Mouse (Mus musculus): ENCODE data around the gene Rngtt. TPM values are rescaled to one million over a fixed set of nuclear protein-coding genes. Genes with fewer than 3 reads are reported as not detected.
A peak's percentile ranks its signal among the peaks of the same experiment; 100 is the strongest.

Rngtt gene
- polyA plus RNA-seq, 1 experiment from 2014 or later, result 36.6 TPM

DNA sequence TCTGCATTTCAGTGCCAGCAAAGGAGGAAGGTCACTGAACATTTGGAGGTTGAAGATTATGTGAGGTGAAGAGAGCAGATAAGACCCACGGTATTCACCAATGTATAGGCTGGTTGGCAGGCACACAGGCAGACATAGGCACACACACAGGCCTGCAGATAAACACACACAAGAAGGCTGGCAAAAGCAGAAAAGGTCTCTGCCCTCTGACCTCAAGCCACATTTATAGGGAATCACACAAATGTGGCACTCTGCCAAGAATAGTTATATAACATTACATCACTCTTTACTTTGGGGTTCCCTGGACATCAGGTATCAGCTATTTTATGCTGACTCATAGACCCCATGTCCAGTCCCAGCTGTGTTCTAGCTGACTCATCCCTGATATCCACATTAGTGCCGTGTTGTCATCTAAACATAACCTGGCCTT, 156.9 kb downstream of the Rngtt start:
- no peaks in the 10 kb centered on the region for H3K27me3 ChIP-seq
- no peak overlapping the region for H3K4me2 ChIP-seq
- H3K36me3 ChIP-seq (ENCODE audit: poor library complexity, severe bottlenecking), result peaks cover 12% of the 10 kb centered on the region; the same call in 1 of the 2 replicates
- H3K4me1 ChIP-seq, result no peaks in the 10 kb centered on the region
- no peak overlapping the region for H3K27ac ChIP-seq
- no peak overlapping the region for H3K9ac ChIP-seq
- H3K4me3 ChIP-seq, result no peak overlapping the region
- WGBS, result 90% methylated on average over 2 of the region's 2 CpGs
- ATAC-seq, result no peak
- no peaks in the 10 kb centered on the region for H3K9me3 ChIP-seq (replicated peaks)

- H3K9me3 ChIP-seq (replicated peaks), result no peaks in the 10 kb centered on the region
- H3K4me1 ChIP-seq, result no peaks in the 10 kb centered on the region
- 0 out of 2 replicates have a peak, but pooled peaks cover 7% of the 10 kb centered on the region for H3K36me3 ChIP-seq (ENCODE audit: poor library complexity, severe bottlenecking)
- no peak for ATAC-seq
- no peak overlapping the region for H3K4me2 ChIP-seq
- H3K27me3 ChIP-seq, result no peaks in the 10 kb centered on the region
- 77% methylated on average over 1 of the region's 1 CpGs for WGBS
- H3K9ac ChIP-seq, result no peak overlapping the region
- no peak overlapping the region for H3K27ac ChIP-seq
- no peak overlapping the region for H3K4me3 ChIP-seq
These were observed 157.5 kb downstream of the Rngtt start for GRCm38 (mm10) chr4:33467627-33468026.

GRCm38 (mm10) chr4:33468151-33468550, 158.0 kb downstream of the Rngtt start:
- Histone ChIP-seq H3K4me1 (no peaks in the 10 kb centered on the region), H3K27me3 (no peaks in the 10 kb centered on the region), H3K36me3 (ENCODE audit: poor library complexity, severe bottlenecking) (0 out of 2 replicates have a peak, but pooled peaks cover 7% of the 10 kb centered on the region), H3K4me2 (no peak overlapping the region), H3K4me3 (no peak overlapping the region), H3K9me3 (replicated peaks) (no peaks in the 10 kb centered on the region), H3K27ac (no peak overlapping the region), H3K9ac (no peak overlapping the region)
- ATAC-seq, result no peak
- 91% methylated on average over 3 of the region's 3 CpGs for WGBS

GRCm38 (mm10) chr4:33470671-33471302, 160.7 kb downstream of the Rngtt start:
- 100% methylated on average over 1 of the region's 1 CpGs for WGBS
- H3K9me3 ChIP-seq (replicated peaks), result no peaks in the 10 kb centered on the region
- no peaks in the 10 kb centered on the region for H3K4me1 ChIP-seq
- H3K27ac ChIP-seq, result no peak overlapping the region
- no peak for ATAC-seq
- H3K36me3 ChIP-seq (ENCODE audit: poor library complexity, severe bottlenecking), result no peaks in the 10 kb centered on the region
- no peak overlapping the region for H3K4me2 ChIP-seq
- H3K4me3 ChIP-seq, result no peak overlapping the region
- H3K9ac ChIP-seq, result no peak overlapping the region
- H3K27me3 ChIP-seq, result no peaks in the 10 kb centered on the region

DNA sequence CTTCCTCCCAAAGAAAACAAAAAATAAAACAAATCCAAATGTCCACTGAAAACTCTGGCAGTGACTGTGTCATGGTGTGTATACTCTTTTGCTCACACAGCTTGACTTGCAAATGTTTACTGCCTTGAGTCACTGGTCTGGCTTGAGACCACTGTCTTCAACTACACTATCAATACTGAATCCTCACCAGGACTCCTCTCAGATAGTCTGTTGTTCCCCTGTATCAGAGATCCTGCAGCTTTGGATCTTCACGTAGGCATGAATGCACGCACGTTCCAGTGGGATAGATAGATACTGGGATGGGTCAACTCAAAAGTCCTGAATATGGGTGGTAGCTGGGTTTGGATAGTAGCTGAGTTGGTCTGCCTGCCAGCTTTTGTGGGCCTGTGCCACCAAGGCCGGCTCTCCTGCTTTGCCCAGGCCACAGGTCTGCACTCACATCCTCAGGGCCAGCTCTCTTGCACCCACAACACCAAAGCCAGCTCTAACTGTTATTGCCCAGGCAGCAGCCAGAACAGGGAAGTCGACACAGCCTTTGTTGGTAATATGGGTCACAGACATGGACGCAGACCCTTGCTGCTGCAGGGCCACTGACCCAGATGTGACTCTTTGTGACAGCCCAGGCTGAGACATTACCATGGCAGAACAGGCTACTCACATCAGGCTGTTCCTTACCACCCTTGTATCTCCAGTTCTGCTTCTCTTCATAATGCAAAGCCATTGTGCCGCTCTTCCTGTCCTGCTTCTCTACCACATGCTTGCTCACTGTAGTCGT, 168.1 kb downstream of the Rngtt start:
- H3K27ac ChIP-seq, result no peak overlapping the region
- no peak overlapping the region for H3K4me3 ChIP-seq
- no peak for ATAC-seq
- H3K9me3 ChIP-seq (replicated peaks), result no peaks in the 10 kb centered on the region
- peaks cover 14% of the 10 kb centered on the region for H3K4me1 ChIP-seq
- 93% methylated on average over 8 of the region's 8 CpGs for WGBS
- no peak overlapping the region for H3K4me2 ChIP-seq
- H3K36me3 ChIP-seq (ENCODE audit: poor library complexity, severe bottlenecking), result no peaks in the 10 kb centered on the region
- H3K27me3 ChIP-seq, result no peaks in the 10 kb centered on the region
- no peak overlapping the region for H3K9ac ChIP-seq

- H3K4me3 ChIP-seq, result no peak overlapping the region
- H3K4me1 ChIP-seq, result peaks cover 14% of the 10 kb centered on the region
- H3K9me3 ChIP-seq (replicated peaks), result no peaks in the 10 kb centered on the region
- peak; percentile 80 for ATAC-seq
- H3K4me2 ChIP-seq, result no peak overlapping the region
- H3K27ac ChIP-seq, result peak overlapping the region; percentile 57
- no peaks in the 10 kb centered on the region for H3K27me3 ChIP-seq
- no peaks in the 10 kb centered on the region for H3K36me3 ChIP-seq (ENCODE audit: poor library complexity, severe bottlenecking)
- no peak overlapping the region for H3K9ac ChIP-seq
These were observed 171.6 kb downstream of the Rngtt start for GRCm38 (mm10) chr4:33481721-33482120.

DNA sequence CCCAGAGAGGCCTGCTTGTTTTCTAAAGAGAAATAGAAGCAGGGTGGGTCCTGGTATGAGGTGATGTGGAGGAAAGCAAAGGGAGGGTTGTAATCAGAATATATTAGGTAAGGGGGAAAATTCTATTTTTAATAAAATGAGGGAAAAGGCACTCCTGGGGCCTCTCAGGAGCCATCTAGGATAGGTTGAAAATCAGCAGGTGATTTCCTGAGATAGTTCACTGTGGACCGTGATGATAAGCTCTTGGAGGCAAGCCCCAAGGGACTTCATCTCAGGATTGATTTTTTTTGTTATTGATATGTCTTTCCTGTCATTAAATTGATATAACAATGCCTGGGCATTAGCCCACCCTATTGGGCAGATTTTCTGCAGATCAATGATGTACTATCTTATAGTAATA, 175.9 kb downstream of the Rngtt start:
- no peaks in the 10 kb centered on the region for H3K27me3 ChIP-seq
- WGBS, result 74% methylated on average over 1 of the region's 1 CpGs
- no peaks in the 10 kb centered on the region for H3K36me3 ChIP-seq (ENCODE audit: poor library complexity, severe bottlenecking)
- peaks cover 13% of the 10 kb centered on the region for H3K4me1 ChIP-seq
- no peaks in the 10 kb centered on the region for H3K9me3 ChIP-seq (replicated peaks)
- H3K27ac ChIP-seq, result no peak overlapping the region
- H3K4me2 ChIP-seq, result no peak overlapping the region
- no peak overlapping the region for H3K4me3 ChIP-seq
- no peak for ATAC-seq
- H3K9ac ChIP-seq, result no peak overlapping the region

DNA sequence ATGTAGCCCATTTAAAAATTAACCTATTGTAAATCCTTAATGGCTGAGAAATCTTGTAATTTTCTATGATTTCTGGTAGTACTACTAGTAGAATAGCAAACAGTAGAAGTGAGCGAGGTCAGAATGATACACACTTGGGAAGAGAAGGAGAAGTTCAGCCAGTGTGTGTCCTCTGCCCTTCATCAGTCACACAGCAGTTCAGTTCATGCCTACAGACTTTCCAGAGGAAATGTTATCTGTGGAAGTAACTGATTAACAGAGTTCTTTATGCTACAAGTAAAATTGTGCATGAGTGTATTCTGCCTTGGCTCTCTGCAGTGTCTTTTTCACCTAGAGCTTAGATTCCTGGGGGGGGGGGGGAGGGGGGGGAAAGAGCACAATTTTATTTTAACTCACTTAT, 181.0 kb downstream of the Rngtt start:
- ATAC-seq, result no peak
- peaks cover 4% of the 10 kb centered on the region; the same call in 1 of the 2 replicates for H3K36me3 ChIP-seq (ENCODE audit: poor library complexity, severe bottlenecking)
- H3K9me3 ChIP-seq (replicated peaks), result peaks cover 5% of the 10 kb centered on the region
- H3K4me1 ChIP-seq, result no peaks in the 10 kb centered on the region
- no peaks in the 10 kb centered on the region for H3K27me3 ChIP-seq
- WGBS, result 86% methylated on average over 1 of the region's 1 CpGs
- no peak overlapping the region for H3K9ac ChIP-seq
- H3K4me3 ChIP-seq, result no peak overlapping the region
- H3K27ac ChIP-seq, result no peak overlapping the region
- H3K4me2 ChIP-seq, result no peak overlapping the region

GRCm38 (mm10) chr4:33494377-33494776, 184.3 kb downstream of the Rngtt start:
- Histone ChIP-seq H3K4me1 (peaks cover 20% of the 10 kb centered on the region), H3K27ac (no peak overlapping the region), H3K4me3 (no peak overlapping the region), H3K9me3 (replicated peaks) (peaks cover 5% of the 10 kb centered on the region), H3K27me3 (no peaks in the 10 kb centered on the region), H3K36me3 (ENCODE audit: poor library complexity, severe bottlenecking) (peaks cover 4% of the 10 kb centered on the region; the same call in 1 of the 2 replicates), H3K9ac (no peak overlapping the region), H3K4me2 (no peak overlapping the region)
- no peak for ATAC-seq
- WGBS, result 97% methylated on average over 2 of the region's 2 CpGs

GRCm38 (mm10) chr4:33496985-33497384, 186.9 kb downstream of the Rngtt start:
- H3K4me3 ChIP-seq, result no peak overlapping the region
- no peak for ATAC-seq

DNA sequence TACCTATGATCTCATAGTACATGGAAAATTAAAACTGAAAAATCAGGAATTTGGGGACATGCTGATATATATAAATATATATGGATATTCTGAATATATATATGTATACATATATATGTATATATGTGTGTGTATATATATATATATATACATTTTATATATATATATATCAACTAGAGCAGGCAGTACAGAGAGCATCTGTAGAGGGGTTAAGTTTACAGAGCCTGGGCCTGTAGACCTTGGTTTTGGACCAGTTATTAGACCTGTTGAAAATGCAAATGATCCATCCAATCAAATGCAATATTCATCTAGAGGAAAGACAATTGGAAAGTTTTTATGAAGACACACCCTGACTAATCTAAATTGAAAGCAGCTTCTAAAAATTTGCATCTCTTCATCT, 187.5 kb downstream of the Rngtt start:
- no peaks in the 10 kb centered on the region for H3K27me3 ChIP-seq
- H3K4me1 ChIP-seq, result peaks cover 20% of the 10 kb centered on the region
- no peak overlapping the region for H3K27ac ChIP-seq
- H3K9me3 ChIP-seq (replicated peaks), result peaks cover 5% of the 10 kb centered on the region
- no peak overlapping the region for H3K9ac ChIP-seq
- ATAC-seq, result 0 out of 2 replicates have a peak, but pooled peaks have one; percentile 3
- H3K36me3 ChIP-seq (ENCODE audit: poor library complexity, severe bottlenecking), result peaks cover 23% of the 10 kb centered on the region; the same call in 1 of the 2 replicates
- no peak overlapping the region for H3K4me3 ChIP-seq
- H3K4me2 ChIP-seq, result no peak overlapping the region

More at GRCm38 (mm10) chr4:33496985-33497384, 186.9 kb downstream of the Rngtt start:
- WGBS, result 61% methylated on average over 2 of the region's 2 CpGs
- peaks cover 17% of the 10 kb centered on the region; the same call in 1 of the 2 replicates for H3K36me3 ChIP-seq (ENCODE audit: poor library complexity, severe bottlenecking)
- H3K4me2 ChIP-seq, result no peak overlapping the region
- H3K27ac ChIP-seq, result no peak overlapping the region
- no peaks in the 10 kb centered on the region for H3K27me3 ChIP-seq
- H3K9ac ChIP-seq, result no peak overlapping the region
- H3K9me3 ChIP-seq (replicated peaks), result peaks cover 5% of the 10 kb centered on the region
- peaks cover 20% of the 10 kb centered on the region for H3K4me1 ChIP-seq

DNA sequence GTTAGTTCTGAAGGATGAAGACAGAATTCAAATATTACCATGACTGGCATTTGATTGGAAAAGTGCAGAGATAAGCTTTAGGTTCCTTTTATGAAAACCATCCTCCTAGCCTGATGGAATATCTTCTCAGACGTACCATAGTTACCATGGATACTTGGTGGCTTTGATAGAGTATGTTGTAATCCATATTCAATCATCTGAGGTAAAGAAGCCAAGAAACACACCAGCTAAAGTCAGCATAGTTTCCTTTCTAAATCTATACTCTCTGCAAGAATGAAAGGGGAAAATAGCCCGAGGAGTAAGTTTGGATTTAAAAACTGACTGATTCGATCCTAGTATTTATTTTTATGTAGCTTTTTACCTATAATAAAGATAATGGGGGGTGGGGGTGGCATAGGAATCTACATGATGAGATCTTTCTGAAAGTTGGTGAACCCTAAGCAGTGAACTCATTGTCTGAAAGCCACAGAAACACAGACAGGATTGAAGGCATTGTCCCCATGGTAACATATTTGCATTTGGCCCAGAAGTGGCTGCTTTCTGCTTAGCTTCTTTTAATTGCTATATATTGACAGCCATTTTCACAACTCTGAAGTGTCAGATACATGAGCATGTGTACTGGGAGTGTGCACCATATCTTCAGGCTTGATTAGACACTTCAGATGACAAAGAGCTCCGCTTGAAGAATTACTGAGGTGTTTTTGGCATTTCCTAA, 188.2 kb downstream of the Rngtt start:
- no peak overlapping the region for H3K4me2 ChIP-seq
- WGBS, result 53% methylated on average over 4 of the region's 4 CpGs
- no peak overlapping the region for H3K9ac ChIP-seq
- peaks cover 20% of the 10 kb centered on the region for H3K4me1 ChIP-seq
- ATAC-seq, result peak; percentile 88
- H3K4me3 ChIP-seq, result no peak overlapping the region
- 0 out of 2 replicates have a peak overlapping the region, but pooled peaks have one; percentile 25 for H3K27ac ChIP-seq
- H3K27me3 ChIP-seq, result no peaks in the 10 kb centered on the region
- H3K36me3 ChIP-seq (ENCODE audit: poor library complexity, severe bottlenecking), result peaks cover 26% of the 10 kb centered on the region; the same call in 1 of the 2 replicates
- peaks cover 5% of the 10 kb centered on the region for H3K9me3 ChIP-seq (replicated peaks)

Measured in forebrain, embryonic 13.5 days (tissue).